Mouse (Mus musculus): ENCODE measurements around the gene Luc7l2. TPM values are rescaled to one million over a fixed set of nuclear protein-coding genes. Genes with fewer than 3 reads are reported as not detected.

Gene Luc7l2
- polyA plus RNA-seq (2015; fragmentation: Nextera tagmentation; extraction: Ambion mirVana): 17.8 and 18.5 TPM in 2 replicates

DNA sequence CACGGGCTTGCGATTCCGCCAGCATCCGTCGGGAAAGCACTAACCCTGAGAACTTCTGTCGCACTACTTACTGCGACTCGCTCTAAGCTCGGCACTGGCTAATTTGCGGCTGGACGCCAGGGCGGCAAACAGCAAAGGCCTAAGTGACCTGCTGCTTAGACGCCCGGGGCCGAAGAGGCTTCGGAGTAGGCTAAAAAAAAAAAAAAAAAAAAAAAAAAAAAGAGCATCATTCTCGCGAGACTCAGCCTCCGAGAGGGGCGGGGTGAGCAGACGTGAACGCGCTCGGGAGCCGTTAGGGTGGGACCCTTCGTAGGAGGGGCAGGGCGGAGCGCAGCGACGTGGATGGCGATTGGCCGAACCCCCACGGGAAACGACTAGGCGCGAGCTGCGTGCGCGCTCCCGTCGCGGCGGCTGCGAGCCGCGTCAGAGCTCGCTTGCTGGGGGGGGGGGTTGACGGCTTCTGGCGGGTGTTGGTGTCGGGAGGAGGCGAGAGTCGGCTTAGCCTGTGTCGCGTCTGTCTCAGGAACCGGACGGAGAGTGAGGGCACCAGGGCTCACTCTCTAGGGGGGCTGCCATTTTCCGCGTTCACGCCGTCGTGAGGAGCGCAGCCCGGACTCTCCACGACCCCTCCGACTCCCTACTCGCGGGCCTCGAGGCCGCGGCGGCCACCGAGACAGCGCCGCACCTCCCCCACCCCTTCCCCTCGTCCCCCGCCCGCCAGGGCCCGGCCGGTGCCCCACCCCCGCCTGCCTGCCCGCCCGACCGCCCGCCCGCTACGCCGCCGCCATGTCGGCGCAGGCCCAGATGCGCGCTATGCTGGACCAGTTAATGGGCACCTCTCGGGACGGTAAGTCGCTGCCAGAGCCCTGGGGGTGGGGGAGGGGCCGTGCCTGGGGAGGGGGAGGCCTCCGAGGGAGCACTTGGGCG is at the start of gene Luc7l2:
Gene Luc7l2 (plus strand): TSS at position 273 of the 927 bp plus-strand sequence.
- Histone ChIP-seq H3K27ac (peak within 1 kb of the TSS; percentile 100), H3K9me3 (replicated peaks) (no peaks in the 10 kb centered on the region), H3K27me3 (no peaks in the 10 kb centered on the region), H3K9ac (peak within 1 kb of the TSS; percentile 96), H3K4me1 (replicated peaks) (peaks cover 43% of the 10 kb centered on the region), H3K4me3 (replicated peaks) (peak within 1 kb of the TSS; percentile 83), H3K4me2 (peak within 1 kb of the TSS; percentile 74), H3K36me3 (peaks cover 19% of the 10 kb centered on the region)
- WGBS (ENCODE audit: insufficient replicate concordance): under 1% methylated on average over 91 of the region's 98 CpGs
- peak; percentile 77 for ATAC-seq (ENCODE audit: low read depth)
- peak; percentile 96 for DNase-seq

DNA sequence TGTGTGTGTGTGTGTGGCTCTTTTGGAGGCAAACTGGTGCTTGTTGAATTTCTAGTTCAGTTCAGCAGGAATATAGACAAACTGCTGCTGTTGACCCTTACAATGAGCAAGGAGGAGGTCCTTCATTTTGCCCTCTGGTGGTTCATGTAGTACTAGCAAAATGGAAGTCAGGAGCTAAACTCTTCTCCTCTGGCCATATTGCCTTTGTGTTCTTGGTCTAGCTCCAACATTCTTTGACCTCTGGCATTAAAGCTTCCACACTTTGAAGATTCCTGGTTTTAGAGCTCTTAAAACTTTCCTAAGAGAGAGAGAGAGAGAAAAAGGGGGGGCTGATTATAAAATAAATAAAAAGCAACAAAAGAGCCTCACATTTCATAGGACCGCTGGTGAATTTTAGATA is 39.0 kb upstream of the Luc7l2 start:
- H3K36me3 ChIP-seq: no peaks in the 10 kb centered on the region
- DNase-seq (no peak), ATAC-seq (ENCODE audit: low read depth) (no peak)

DNA sequence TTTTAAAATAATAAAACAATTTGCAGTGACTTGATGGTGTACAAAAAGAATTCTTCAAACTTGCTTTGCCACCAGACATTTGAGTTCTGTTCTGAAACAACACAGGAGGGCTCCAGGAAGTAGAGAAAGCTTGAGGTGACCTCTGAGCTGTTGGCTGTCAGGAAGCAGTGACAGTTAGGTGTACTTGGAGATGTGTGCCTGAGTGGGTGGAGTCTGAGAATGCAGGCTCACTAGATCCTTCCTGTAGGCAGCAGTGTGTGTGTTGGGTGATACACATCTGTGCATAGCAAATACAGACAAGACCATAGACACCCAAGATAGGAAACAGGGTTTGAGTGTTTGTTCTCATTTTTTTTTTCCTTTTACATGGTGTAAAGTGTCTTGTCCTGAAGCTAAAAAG is 38.3 kb upstream of the Luc7l2 start:
- H3K36me3 ChIP-seq: no peaks in the 10 kb centered on the region
- DNase-seq (no peak), ATAC-seq (ENCODE audit: low read depth) (0 out of 2 replicates have a peak, but pooled peaks have one; percentile 43)
- H3K9ac ChIP-seq: no peak overlapping the region
- no peak overlapping the region for H3K4me3 ChIP-seq (replicated peaks)
- peaks cover 12% of the 10 kb centered on the region; the same call in 1 of the 2 replicates for H3K4me1 ChIP-seq (replicated peaks)
- H3K27ac ChIP-seq: no peak overlapping the region
- H3K4me2 ChIP-seq: no peak overlapping the region
- H3K9me3 ChIP-seq (replicated peaks): no peaks in the 10 kb centered on the region
- no peaks in the 10 kb centered on the region for H3K27me3 ChIP-seq

More for the DNA sequence above, 39.0 kb upstream of the Luc7l2 start:
- WGBS (ENCODE audit: insufficient replicate concordance): 97% methylated on average over 1 of the region's 1 CpGs
- Histone ChIP-seq H3K9ac (no peak overlapping the region), H3K9me3 (replicated peaks) (no peaks in the 10 kb centered on the region), H3K27ac (no peak overlapping the region), H3K4me2 (no peak overlapping the region), H3K27me3 (no peaks in the 10 kb centered on the region), H3K4me3 (replicated peaks) (no peak overlapping the region), H3K4me1 (replicated peaks) (peaks cover 12% of the 10 kb centered on the region; the same call in 1 of the 2 replicates)

DNA sequence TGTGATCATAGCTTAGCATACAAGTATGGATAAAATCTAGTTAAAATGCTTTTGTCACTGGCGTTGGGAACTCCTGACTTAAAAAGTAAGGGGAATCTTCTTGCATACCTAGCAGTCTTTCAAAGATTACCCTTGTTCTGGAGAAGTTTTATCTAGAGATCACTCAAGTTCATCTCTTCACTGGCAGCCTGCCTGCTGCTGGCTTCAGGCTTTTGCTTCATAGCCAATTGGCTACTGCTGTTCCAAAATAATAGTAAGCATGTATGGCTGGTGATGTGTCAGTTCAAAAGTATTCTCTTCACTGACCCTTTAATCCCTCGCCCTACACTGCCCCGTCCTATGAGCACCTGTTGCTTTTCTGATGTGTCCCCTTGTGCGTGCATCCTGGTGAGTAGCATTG is 35.9 kb upstream of the Luc7l2 start:
- H3K9ac ChIP-seq: no peak overlapping the region
- 77% methylated on average over 4 of the region's 4 CpGs for WGBS (ENCODE audit: insufficient replicate concordance)
- no peak for DNase-seq

DNA sequence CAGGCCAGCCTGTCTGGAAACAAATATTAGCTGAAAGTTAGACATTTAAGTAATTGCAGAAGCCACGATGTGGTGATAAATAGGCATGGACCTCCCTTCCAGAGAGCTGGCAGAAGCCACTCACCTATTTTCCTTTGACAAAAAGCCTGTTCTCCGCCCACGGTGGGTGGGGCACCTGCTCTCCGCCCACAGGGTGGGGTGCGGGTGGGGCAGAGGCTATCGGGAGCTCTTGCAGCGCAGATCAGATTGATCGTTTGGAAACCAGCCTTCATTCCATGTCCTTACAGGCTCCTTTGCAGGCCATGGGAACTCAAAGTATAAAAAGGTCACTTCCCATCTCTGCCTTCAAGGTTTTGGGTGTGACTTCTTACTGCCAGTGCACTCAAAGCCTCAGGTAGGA is 27.3 kb upstream of the Luc7l2 start:
- DNase-seq: peak; percentile 51
- peak; percentile 74 for ATAC-seq (ENCODE audit: low read depth)

More for the DNA sequence above, 35.9 kb upstream of the Luc7l2 start:
- Histone ChIP-seq H3K27me3 (no peaks in the 10 kb centered on the region), H3K4me1 (replicated peaks) (peaks cover 12% of the 10 kb centered on the region; the same call in 1 of the 2 replicates), H3K9me3 (replicated peaks) (no peaks in the 10 kb centered on the region), H3K4me3 (replicated peaks) (no peak overlapping the region), H3K27ac (no peak overlapping the region), H3K36me3 (no peaks in the 10 kb centered on the region), H3K4me2 (no peak overlapping the region)
- ATAC-seq (ENCODE audit: low read depth): no peak

DNA sequence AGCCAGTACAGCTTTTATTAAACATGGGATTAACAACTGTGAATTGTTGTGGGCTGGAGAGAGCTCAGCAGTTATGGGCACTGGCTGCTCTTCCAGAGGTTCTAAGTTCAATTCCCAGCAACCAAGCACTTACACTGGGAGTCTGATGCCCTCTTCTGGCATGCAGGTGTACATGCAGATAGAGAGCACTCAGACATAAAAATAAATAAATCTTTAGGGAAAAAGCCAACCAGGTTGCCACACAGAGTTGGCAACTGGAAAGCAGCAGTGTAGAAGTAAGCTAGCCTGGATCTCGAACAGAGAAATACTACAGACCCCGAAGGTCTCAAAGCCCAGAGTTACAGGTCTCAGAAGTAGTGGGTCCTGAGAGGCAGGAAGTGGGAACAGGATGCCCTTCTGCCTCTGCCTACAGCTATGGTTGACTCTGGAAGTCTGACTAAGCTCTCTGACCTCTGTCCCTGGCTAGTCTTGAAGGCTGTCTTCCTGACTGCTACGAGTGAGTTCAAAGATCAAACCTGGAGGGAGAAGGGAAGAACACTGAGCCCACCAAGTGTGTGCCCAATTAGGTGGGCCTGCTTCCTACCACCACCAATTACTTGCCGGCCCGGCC is 19.8 kb upstream of the Luc7l2 start:
- Histone ChIP-seq H3K9ac (0 out of 2 replicates have a peak overlapping the region, but pooled peaks have one; percentile 13), H3K27ac (peak overlapping the region; percentile 27; the same call in 1 of the 2 replicates), H3K27me3 (no peaks in the 10 kb centered on the region), H3K4me1 (replicated peaks) (peaks cover 25% of the 10 kb centered on the region), H3K4me3 (replicated peaks) (no peak overlapping the region), H3K9me3 (replicated peaks) (no peaks in the 10 kb centered on the region), H3K36me3 (no peaks in the 10 kb centered on the region), H3K4me2 (no peak overlapping the region)
- WGBS (ENCODE audit: insufficient replicate concordance): 36% methylated on average over 5 of the region's 5 CpGs
- ATAC-seq (ENCODE audit: low read depth) (no peak), DNase-seq (no peak)

More for the DNA sequence above, 27.3 kb upstream of the Luc7l2 start:
- peak overlapping the region; percentile 29 for H3K4me2 ChIP-seq
- no peaks in the 10 kb centered on the region for H3K9me3 ChIP-seq (replicated peaks)
- peaks cover 3% of the 10 kb centered on the region; the same call in 1 of the 2 replicates for H3K27me3 ChIP-seq
- H3K4me3 ChIP-seq (replicated peaks): peak overlapping the region; percentile 14; the same call in 1 of the 2 replicates
- H3K4me1 ChIP-seq (replicated peaks): peaks cover 13% of the 10 kb centered on the region
- 13% methylated on average over 8 of the region's 8 CpGs for WGBS (ENCODE audit: insufficient replicate concordance)
- no peak overlapping the region for H3K27ac ChIP-seq
- no peaks in the 10 kb centered on the region for H3K36me3 ChIP-seq
- no peak overlapping the region for H3K9ac ChIP-seq

DNA sequence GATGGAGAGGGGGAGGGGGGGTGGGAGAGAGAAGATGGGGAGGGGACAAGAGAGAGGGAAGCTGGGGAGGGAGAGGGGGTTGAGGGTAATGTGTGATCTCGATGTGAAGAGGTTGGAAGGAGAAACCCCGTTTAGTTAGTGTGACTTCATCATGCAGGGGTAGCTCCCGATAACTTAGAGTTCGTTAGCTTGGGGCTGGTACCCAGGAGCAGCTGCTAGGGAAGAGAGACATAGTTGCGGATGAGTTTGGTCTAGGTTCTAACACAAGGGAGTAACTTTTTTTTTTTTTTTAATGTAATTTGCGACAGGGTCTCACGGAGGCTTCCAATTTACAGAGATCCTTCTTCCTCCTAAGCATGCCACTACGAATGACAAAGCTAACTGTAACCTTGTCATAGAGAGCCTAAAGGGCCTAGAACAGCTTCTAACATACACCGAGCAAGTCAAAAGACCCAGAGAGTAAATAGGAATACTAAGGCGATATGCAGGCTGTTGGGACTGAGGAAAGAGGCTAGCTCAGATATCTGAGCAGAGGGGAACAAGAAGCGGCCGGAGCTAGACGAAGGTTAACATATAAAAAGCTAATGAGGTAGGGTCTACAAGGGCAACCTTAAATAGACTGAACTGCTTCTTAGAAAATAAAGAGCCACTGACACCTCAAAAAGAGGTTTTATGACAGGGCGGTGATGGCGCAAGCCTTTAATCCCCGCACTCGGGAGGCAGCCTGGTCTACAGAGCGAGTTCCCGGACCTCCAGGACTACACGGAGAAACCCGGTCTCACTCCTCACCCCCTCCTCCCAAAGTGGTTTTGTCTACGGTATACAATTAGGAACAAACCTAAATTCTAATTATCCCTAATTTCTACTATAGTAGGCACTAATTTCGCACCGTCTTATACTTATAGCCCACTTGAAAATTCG is 18.4 kb upstream of the Luc7l2 start:
- Histone ChIP-seq H3K4me2 (peak overlapping the region; percentile 76), H3K9ac (peak overlapping the region; percentile 77), H3K9me3 (replicated peaks) (no peaks in the 10 kb centered on the region), H3K4me1 (replicated peaks) (peaks cover 25% of the 10 kb centered on the region), H3K36me3 (no peaks in the 10 kb centered on the region), H3K27ac (peak overlapping the region; percentile 92), H3K4me3 (replicated peaks) (peak overlapping the region; percentile 78), H3K27me3 (no peaks in the 10 kb centered on the region)
- ATAC-seq (ENCODE audit: low read depth): peak; percentile 21
- 7% methylated on average over 25 of the region's 25 CpGs for WGBS (ENCODE audit: insufficient replicate concordance)
- DNase-seq: no peak

DNA sequence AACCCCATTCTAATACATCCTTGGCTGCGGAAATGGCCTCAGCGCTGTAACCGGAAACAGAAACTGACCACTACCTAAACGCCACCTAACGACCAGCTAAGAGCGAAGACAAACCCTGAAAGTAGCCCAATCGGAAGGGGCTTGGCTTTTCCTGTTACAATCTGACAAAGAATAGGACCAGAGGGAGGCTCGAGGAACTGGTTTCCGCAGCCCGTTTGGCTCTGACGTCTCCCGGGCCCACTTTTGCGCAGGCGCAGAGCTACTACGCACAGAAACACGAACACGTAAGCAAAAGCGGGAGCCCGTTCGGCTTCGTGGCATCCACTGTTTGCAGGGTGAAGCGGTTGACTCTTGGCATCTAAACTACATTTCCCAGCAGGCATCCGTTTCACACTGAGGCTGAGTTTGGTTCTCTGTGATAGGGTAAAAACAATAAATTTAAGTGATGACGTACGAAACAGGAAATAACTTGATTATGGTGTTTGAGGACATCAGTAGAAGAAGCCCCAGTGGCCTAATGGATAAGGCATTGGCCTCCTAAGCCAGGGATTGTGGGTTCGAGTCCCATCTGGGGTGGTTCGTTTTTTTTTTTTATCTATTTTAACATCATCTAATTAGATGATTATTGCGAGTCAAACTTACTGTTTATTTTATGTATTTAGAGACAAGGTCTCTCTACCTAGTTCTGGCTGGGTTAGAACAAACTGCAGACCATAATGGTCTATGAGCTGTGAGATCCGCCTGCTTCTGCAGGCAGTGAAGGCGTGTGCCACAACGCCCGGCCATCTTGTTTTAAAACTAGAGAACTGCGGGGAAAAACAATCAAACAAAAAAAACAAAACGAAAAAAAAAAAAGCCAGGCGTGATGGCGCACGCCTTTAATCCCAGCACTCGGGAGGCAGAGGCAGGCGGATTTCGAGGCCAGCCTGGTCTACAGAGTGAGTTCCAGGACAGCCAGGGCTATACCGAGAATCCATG is 17.4 kb upstream of the Luc7l2 start, which contains the start of gene Fmc1:
Gene Fmc1 (plus strand): TSS at position 75 of the 978 bp plus-strand sequence.
- Histone ChIP-seq H3K4me3 (replicated peaks) (peak within 1 kb of the TSS; percentile 78), H3K9me3 (replicated peaks) (no peaks in the 10 kb centered on the region), H3K9ac (peak within 1 kb of the TSS; percentile 88), H3K4me1 (replicated peaks) (peaks cover 25% of the 10 kb centered on the region), H3K4me2 (peak within 1 kb of the TSS; percentile 76), H3K27ac (peak within 1 kb of the TSS; percentile 92), H3K27me3 (no peaks in the 10 kb centered on the region), H3K36me3 (no peaks in the 10 kb centered on the region)
- DNase-seq (peak; percentile 96), ATAC-seq (ENCODE audit: low read depth) (peak; percentile 83)
- 2% methylated on average over 41 of the region's 41 CpGs for WGBS (ENCODE audit: insufficient replicate concordance)

DNA sequence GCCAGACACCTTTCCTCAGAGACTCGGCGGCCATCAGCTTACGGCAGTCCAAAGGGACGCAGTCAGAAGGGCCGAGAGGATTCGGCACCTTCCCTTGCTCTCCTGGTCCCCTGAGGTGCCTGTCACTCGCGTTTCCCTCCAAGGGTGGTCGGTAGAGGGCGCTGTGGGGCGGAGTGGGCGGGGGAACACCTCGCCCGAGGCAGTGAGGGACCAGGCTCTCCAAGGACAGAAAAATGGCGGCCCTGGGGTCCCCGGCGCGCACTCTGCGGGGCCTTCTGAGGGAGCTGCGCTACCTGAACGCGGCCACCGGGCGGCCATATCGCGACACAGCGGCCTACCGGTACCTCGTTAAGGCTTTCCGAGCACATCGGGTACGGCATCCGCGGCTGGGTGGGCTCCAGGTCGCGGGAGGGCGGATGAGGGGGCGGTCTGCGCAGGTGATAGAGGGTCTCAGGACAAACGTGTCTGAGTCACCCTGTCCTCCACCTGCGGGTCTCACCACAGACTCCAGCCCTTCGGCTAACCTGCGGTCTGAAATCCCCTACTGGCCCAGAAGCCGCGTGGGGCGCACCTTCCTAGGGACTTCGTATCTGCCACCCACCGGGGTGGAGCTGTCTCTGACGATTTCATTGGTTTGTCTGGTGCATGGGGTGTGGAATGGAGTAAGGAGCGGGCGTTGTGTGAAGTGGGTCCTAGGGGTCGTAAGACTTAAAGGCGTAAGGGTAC is 16.3 kb upstream of the Luc7l2 start:
- Histone ChIP-seq H3K9ac (peak overlapping the region; percentile 88), H3K9me3 (replicated peaks) (no peaks in the 10 kb centered on the region), H3K4me3 (replicated peaks) (peak overlapping the region; percentile 78), H3K27me3 (no peaks in the 10 kb centered on the region), H3K36me3 (no peaks in the 10 kb centered on the region), H3K27ac (peak overlapping the region; percentile 92), H3K4me1 (replicated peaks) (peaks cover 25% of the 10 kb centered on the region), H3K4me2 (peak overlapping the region; percentile 76)
- DNase-seq (peak; percentile 95), ATAC-seq (ENCODE audit: low read depth) (peak; percentile 84)
- WGBS (ENCODE audit: insufficient replicate concordance): under 1% methylated on average over 53 of the region's 53 CpGs

Measured in liver, embryonic 13.5 days (tissue).